Mouse (Mus musculus): ENCODE measurements around the gene Gm17334. TPM values are rescaled to one million over a fixed set of nuclear protein-coding genes. Genes with fewer than 3 reads are reported as not detected.

Gm17334 gene
- total and polyA plus RNA-seq, 3 experiments, result not detected

GRCm38 (mm10) chr11:53736771-53737572 is 36.0 kb downstream of the Gm17334 start:
- peaks cover 0 to 26% of the 10 kb centered on the region in 2 experiments; a peak in 2 of 4 replicates for H3K36me3 ChIP-seq (ENCODE audit: control insufficient read depth in 1 of 2, insufficient read depth in 2 of 2, low read length in 2 of 2)
- peak; percentile 56; the same call in 1 of the 2 replicates for TF ChIP-seq HCFC1 (IDR thresholded peaks at IDR 0.05; ENCODE audit: low read depth, low read length)
- TF ChIP-seq SIN3A (IDR thresholded peaks at IDR 0.05; ENCODE audit: low read length), result peak; percentile 88
- peak; percentile 17; the same call in 1 of the 2 replicates for TF ChIP-seq JUND (IDR thresholded peaks at IDR 0.05; ENCODE audit: low read depth, low read length)
- no peak; the same call in 1 of the 2 replicates for TF ChIP-seq MAZ (IDR thresholded peaks at IDR 0.05; ENCODE audit: low read depth, low read length)
- TF ChIP-seq ZNF384 (IDR thresholded peaks at IDR 0.05; ENCODE audit: low read depth, low read length), result 0 out of 2 replicates have a peak, but pooled peaks have one; percentile 38
- 0 out of 2 replicates have a peak, but pooled peaks have one; percentile 48 for TF ChIP-seq UBTF (IDR thresholded peaks at IDR 0.05; ENCODE audit: borderline replicate concordance, insufficient read depth, low read depth, low read length)
- TF ChIP-seq MXI1 (IDR thresholded peaks at IDR 0.05; ENCODE audit: low read depth, low read length), result peak; percentile 84
- TF ChIP-seq MAX (IDR thresholded peaks at IDR 0.05; ENCODE audit: low read length), result peak; percentile 86
- TF ChIP-seq CTCF (IDR thresholded peaks at IDR 0.05 in 2 of 3, conservative IDR thresholded peaks at IDR 0.05 in 1 of 3; ENCODE audit: control insufficient read depth in 1 of 3, insufficient read depth in 1 of 3, low read depth in 2 of 3, low read length in 3 of 3, poor library complexity in 1 of 3, severe bottlenecking in 1 of 3), result peak; percentile 78 to 98 (median 88)
- TF ChIP-seq ETS1 (IDR thresholded peaks at IDR 0.05; ENCODE audit: low read depth, low read length), result 0 out of 2 replicates have a peak, but pooled peaks have one; percentile 46
- peak; percentile 99 for TF ChIP-seq SMC3 (IDR thresholded peaks at IDR 0.05; ENCODE audit: low read depth, low read length)
- no peak; the same call in 1 of the 2 replicates for TF ChIP-seq USF1 (IDR thresholded peaks at IDR 0.05; ENCODE audit: low read depth, low read length)
- no peak for TF ChIP-seq CHD2 (IDR thresholded peaks at IDR 0.05; ENCODE audit: low read length)
- TF ChIP-seq E2F4 (IDR thresholded peaks at IDR 0.05; ENCODE audit: borderline replicate concordance, low read depth, low read length), result peak; percentile 75
- TF ChIP-seq TCF12 (IDR thresholded peaks at IDR 0.05; ENCODE audit: low read depth, low read length), result 0 out of 2 replicates have a peak, but pooled peaks have one; percentile 39
- peak; percentile 88 for TF ChIP-seq ZC3H11A (IDR thresholded peaks at IDR 0.05; ENCODE audit: low read depth, low read length)
- TF ChIP-seq TAL1 (IDR thresholded peaks at IDR 0.05; ENCODE audit: low read length), result no peak
- peak in 1 of 2 experiments; percentile 52; a peak in 1 of 4 replicates for TF ChIP-seq EP300 (IDR thresholded peaks at IDR 0.05; ENCODE audit: low read depth in 1 of 2, low read length in 2 of 2)
- peak; percentile 66 for TF ChIP-seq TBP (IDR thresholded peaks at IDR 0.05; ENCODE audit: low read depth, low read length)
- no peak; the same call in 1 of the 2 replicates for TF ChIP-seq ZKSCAN1 (IDR thresholded peaks at IDR 0.05; ENCODE audit: low read depth, low read length)
- peak; percentile 57 for TF ChIP-seq RCOR1 (IDR thresholded peaks at IDR 0.05; ENCODE audit: low read depth, low read length)
- TF ChIP-seq RAD21 (IDR thresholded peaks at IDR 0.05; ENCODE audit: low read depth, low read length), result peak; percentile 92
- TF ChIP-seq ZMIZ1 (IDR thresholded peaks at IDR 0.05; ENCODE audit: low read depth, low read length), result no peak
- peak; percentile 67 for TF ChIP-seq ELF1 (IDR thresholded peaks at IDR 0.05; ENCODE audit: low read depth, low read length)
- peak; percentile 93 for TF ChIP-seq MYC (IDR thresholded peaks at IDR 0.05; ENCODE audit: low read depth, low read length)
- no peak for TF ChIP-seq POLR2AphosphoS2 (IDR thresholded peaks at IDR 0.05; ENCODE audit: low read length)
- TF ChIP-seq CHD1 (IDR thresholded peaks at IDR 0.05; ENCODE audit: low read depth, low read length), result no peak; the same call in 1 of the 2 replicates
- peak; percentile 99 for DNase-seq (ENCODE audit: low read depth, low spot score)
- H3K79me2 ChIP-seq (ENCODE audit: control insufficient read depth, insufficient read depth, low read length, poor library complexity), result no peaks in the 10 kb centered on the region; the same call in 1 of the 2 replicates
- peaks cover 0 to 11% of the 10 kb centered on the region in 2 experiments; a peak in 2 of 4 replicates for H3K27me3 ChIP-seq (ENCODE audit: control insufficient read depth in 1 of 2, insufficient read depth in 2 of 2, low read length in 2 of 2)
- peak overlapping the region; percentile 14 to 19; a peak in 3 of 4 replicates for H3K4me3 ChIP-seq (ENCODE audit: control insufficient read depth in 1 of 2, insufficient read depth in 1 of 2, low read depth in 2 of 2, low read length in 2 of 2)
- peak overlapping the region; percentile 25; the same call in 1 of the 2 replicates for H3K27ac ChIP-seq (ENCODE audit: control insufficient read depth, low read depth, low read length)
- H3K9me3 ChIP-seq (replicated peaks; ENCODE audit: insufficient read depth, low read length), result no peaks in the 10 kb centered on the region
- peak overlapping the region; percentile 64 for H3K9ac ChIP-seq (ENCODE audit: control insufficient read depth, low read depth, low read length, poor library complexity, severe bottlenecking)
- peaks cover 2 to 23% of the 10 kb centered on the region in 2 experiments for H3K4me1 ChIP-seq (ENCODE audit: control insufficient read depth in 1 of 2, insufficient read depth in 2 of 2, low read length in 2 of 2)

Measured in MEL (cell line).